Mouse (Mus musculus) erythroblast, embryonic 14.5 days (primary cell): ENCODE results near the gene Xpnpep3.

ENCODE experiments used
- GATA1 ChIP-seq: IDR thresholded peaks from 2 replicates; pipeline ENCODE4 v1.6.1; 2012; ENCODE audit warnings: low read length, inconsistent platforms, mixed read lengths
- TAL1 ChIP-seq: IDR thresholded peaks from 3 replicates; pipeline ENCODE4 v1.6.1; 2012; ENCODE audit warnings: low read length, inconsistent platforms, mixed read lengths

GRCm38 (mm10) chr15:81394211-81394915 is 5.6 kb upstream of the Xpnpep3 start:
- TF ChIP-seq GATA1: no peak
- no peak for TF ChIP-seq TAL1
